Mouse (Mus musculus) lung, adult 18-20 months (tissue): ENCODE data around the gene Pom121l2.

Source experiments
- DNase-seq, 2 experiments: peaks; one replicate each; pipeline ENCODE4 v3.0.0; 2022; ENCODE audit warnings: mixed read lengths in 2 of 2

Pom121l2 gene

GRCm38 (mm10) chr13:21980981-21981802 lies at the start of gene Pom121l2:
Pom121l2 (plus strand) TSS chr13:21981194.
- DNase-seq: peak; percentile 18 to 33

GRCm38 (mm10) chr13:21931740-21932139 lies 49.3 kb upstream of the Pom121l2 start:
- DNase-seq: no peak

- DNase-seq: no peak
These were observed 47.1 kb upstream of the Pom121l2 start for GRCm38 (mm10) chr13:21933626-21934548.

GRCm38 (mm10) chr13:21934982-21935791 lies 45.8 kb upstream of the Pom121l2 start:
- DNase-seq: peak; percentile 51 to 52

- no peak for DNase-seq
These were observed 45.2 kb upstream of the Pom121l2 start for GRCm38 (mm10) chr13:21935833-21936232.

- DNase-seq: peak; percentile 18 to 24
These were observed 44.0 kb upstream of the Pom121l2 start for GRCm38 (mm10) chr13:21936968-21937367.

- peak; percentile 82 to 90 for DNase-seq
These were observed 40.8 kb upstream of the Pom121l2 start for GRCm38 (mm10) chr13:21940213-21940612.

- DNase-seq: peak; percentile 82 to 84
These were observed 40.1 kb upstream of the Pom121l2 start for GRCm38 (mm10) chr13:21940811-21941321.

GRCm38 (mm10) chr13:21943644-21944043 lies 37.4 kb upstream of the Pom121l2 start:
- no peak for DNase-seq

GRCm38 (mm10) chr13:21944592-21944925 lies 36.4 kb upstream of the Pom121l2 start:
- no peak for DNase-seq

- DNase-seq: peak; percentile 88 to 92
These were observed 35.9 kb upstream of the Pom121l2 start, which contains the start of gene Zfp184 for GRCm38 (mm10) chr13:21944926-21945740. Zfp184 (plus strand) TSS chr13:21945094.

- DNase-seq: no peak
These were observed 11.7 kb upstream of the Pom121l2 start for GRCm38 (mm10) chr13:21969269-21969668.

- DNase-seq: no peak
These were observed 11.2 kb upstream of the Pom121l2 start for GRCm38 (mm10) chr13:21969816-21970215.

GRCm38 (mm10) chr13:21971641-21972040 lies 9.4 kb upstream of the Pom121l2 start:
- no peak for DNase-seq

- peak; percentile 87 to 90 for DNase-seq
These were observed 6.7 kb upstream of the Pom121l2 start for GRCm38 (mm10) chr13:21974221-21974725.

GRCm38 (mm10) chr13:21974726-21975473 lies 6.1 kb upstream of the Pom121l2 start:
- DNase-seq: peak; percentile 69 to 71

- no peak for DNase-seq
These were observed 804 bp downstream of the Pom121l2 start for GRCm38 (mm10) chr13:21981803-21982193.

- DNase-seq: no peak
These were observed 3.5 kb downstream of the Pom121l2 start for GRCm38 (mm10) chr13:21984486-21984885.

GRCm38 (mm10) chr13:21992550-21992949 lies 11.6 kb downstream of the Pom121l2 start:
- no peak for DNase-seq

GRCm38 (mm10) chr13:21993957-21994738 lies 13.2 kb downstream of the Pom121l2 start:
- no peak for DNase-seq
